Mouse (Mus musculus) thymus, adult 2 months (tissue): ENCODE measurements around the gene Add2.

Source experiments
- CTCF ChIP-seq: fragments of 200-500 bp; IDR thresholded peaks from 2 replicates; pipeline ENCODE4 v1.5.1; 2012; ENCODE audit warnings: mild to moderate bottlenecking, control low read depth, low read length, moderate library complexity, borderline replicate concordance; ENCODE audit not compliant: control insufficient read depth, poor library complexity, insufficient read depth; ENCODE audit errors: extremely low read depth
- POLR2A ChIP-seq: fragments of 200-500 bp; IDR thresholded peaks from 2 replicates; pipeline ENCODE4 v1.6.1; 2012; ENCODE audit warnings: mild to moderate bottlenecking, low read length, control low read depth, moderate library complexity; ENCODE audit not compliant: control insufficient read depth, poor library complexity, insufficient read depth; ENCODE audit errors: extremely low read depth

- TF ChIP-seq CTCF (no peak), POLR2A (no peak)
Measured at GRCm38 (mm10) chr6:86125761-86126160, 97.3 kb downstream of the Add2 start.
